In genomic region chr15:59205091-59205490, GRCm38 (mm10) we compare ENCODE assay signal across 27 mouse cellular contexts.
DNase-seq lines count a peak whose midpoint lies in the region; ATAC-seq and TF ChIP-seq lines count a peak whose summit lies in the region.
"Had no signal": no experiment of that assay in that cellular context is flagged by ENCODE, and none has a peak within 500 bp of the region (broad histone marks: within the 10 kb centered on the region; RNA-seq: fewer than 3 reads in every experiment).

No protein-coding gene starts in this region.

- H3K4me3 ChIP-seq in heart, embryonic 10.5 days: no peak overlapping the region
- no peak overlapping the region for H3K4me3 ChIP-seq in heart, embryonic 13.5 days
- H3K4me3 ChIP-seq in heart, postnatal 0 days (ENCODE audit: low read depth, low read length): no peak overlapping the region
- H3K4me3 ChIP-seq: forebrain, embryonic 10.5 days; forebrain, embryonic 13.5 days; gastrocnemius, adult 2 months; hindbrain, embryonic 10.5 days; hindbrain, embryonic 13.5 days; intestine, embryonic 15.5 days; kidney, embryonic 15.5 days had no signal

- WGBS in heart, embryonic 10.5 days: 81% methylated on average over 3 of the region's 3 CpGs
- 66% methylated on average over 3 of the region's 3 CpGs for WGBS in heart, embryonic 13.5 days
- 49% methylated on average over 3 of the region's 3 CpGs for WGBS in heart, postnatal 0 days

- no peaks in the 10 kb centered on the region for H3K9me3 ChIP-seq in heart, embryonic 10.5 days
- no peaks in the 10 kb centered on the region for H3K9me3 ChIP-seq in heart, embryonic 13.5 days
- no peaks in the 10 kb centered on the region for H3K9me3 ChIP-seq in heart, postnatal 0 days (replicated peaks; ENCODE audit: control insufficient read depth, low read length)
- H3K9me3 ChIP-seq: forebrain, embryonic 10.5 days; forebrain, embryonic 13.5 days; G1E; hindbrain, embryonic 10.5 days; hindbrain, embryonic 13.5 days; intestine, embryonic 15.5 days; kidney, embryonic 15.5 days had no signal

- H3K4me1 ChIP-seq in heart, embryonic 10.5 days: peaks cover 47% of the 10 kb centered on the region
- peaks cover 56% of the 10 kb centered on the region for H3K4me1 ChIP-seq in heart, embryonic 13.5 days
- peaks cover 31% of the 10 kb centered on the region for H3K4me1 ChIP-seq in heart, postnatal 0 days (ENCODE audit: control insufficient read depth, insufficient read depth)
- H3K4me1 ChIP-seq: forebrain, embryonic 13.5 days; hindbrain, embryonic 13.5 days had no signal

- no peak overlapping the region for H3K4me2 ChIP-seq in heart, embryonic 13.5 days
- no peak overlapping the region for H3K4me2 ChIP-seq in heart, postnatal 0 days (ENCODE audit: low read depth, low read length)
- H3K4me2 ChIP-seq: forebrain, embryonic 13.5 days; hindbrain, embryonic 13.5 days; intestine, embryonic 15.5 days; kidney, embryonic 15.5 days had no signal

- peak overlapping the region; percentile 76 for H3K27ac ChIP-seq in heart, embryonic 10.5 days
- H3K27ac ChIP-seq in heart, embryonic 13.5 days (replicated peaks): peak overlapping the region; percentile 83
- peak overlapping the region; percentile 78 for H3K27ac ChIP-seq in heart, postnatal 0 days (ENCODE audit: low read depth)
- H3K27ac ChIP-seq: forebrain, embryonic 10.5 days; forebrain, embryonic 13.5 days; gastrocnemius, adult 2 months; hindbrain, embryonic 10.5 days; hindbrain, embryonic 13.5 days; intestine, embryonic 15.5 days; kidney, embryonic 15.5 days had no signal

- no peak for TF ChIP-seq CTCF in heart, postnatal 0 days (IDR thresholded peaks at IDR 0.05; ENCODE audit: low read depth)

- no peak for TF ChIP-seq EP300 in heart, postnatal 0 days (IDR thresholded peaks at IDR 0.05; ENCODE audit: low read depth)

- peak overlapping the region; percentile 44; the same call in 1 of the 2 replicates for H3K9ac ChIP-seq in heart, embryonic 13.5 days
- no peak overlapping the region for H3K9ac ChIP-seq in heart, postnatal 0 days (replicated peaks; ENCODE audit: low read depth, low read length)
- H3K9ac ChIP-seq: forebrain, embryonic 13.5 days; hindbrain, embryonic 13.5 days; intestine, embryonic 15.5 days; kidney, embryonic 15.5 days had no signal

- ATAC-seq in heart, embryonic 13.5 days (ENCODE audit: extremely low read depth, insufficient number of reproducible peaks, low FRiP score, low TSS enrichment): no peak
- ATAC-seq in heart, postnatal 0 days (ENCODE audit: insufficient read depth, low read depth): peak; percentile 9; the same call in 1 of the 2 replicates
- ATAC-seq: forebrain, embryonic 16.5 days; hindbrain, embryonic 16.5 days; Patski had no signal

- H3K27me3 ChIP-seq in heart, embryonic 10.5 days (ENCODE audit: insufficient read depth, poor library complexity, severe bottlenecking): no peaks in the 10 kb centered on the region
- H3K27me3 ChIP-seq in heart, embryonic 13.5 days (replicated peaks): no peaks in the 10 kb centered on the region
- H3K27me3 ChIP-seq in heart, postnatal 0 days (ENCODE audit: control insufficient read depth, insufficient read depth, low read length): no peaks in the 10 kb centered on the region
- H3K27me3 ChIP-seq: CH12.LX; forebrain, embryonic 13.5 days; intestine, embryonic 15.5 days; kidney, embryonic 15.5 days; Patski had no signal

- H3K36me3 ChIP-seq in heart, embryonic 10.5 days: no peaks in the 10 kb centered on the region
- H3K36me3 ChIP-seq in heart, embryonic 13.5 days: no peaks in the 10 kb centered on the region
- H3K36me3 ChIP-seq in heart, postnatal 0 days (replicated peaks; ENCODE audit: control insufficient read depth, insufficient read depth, low read length): no peaks in the 10 kb centered on the region
- H3K36me3 ChIP-seq: forebrain, embryonic 10.5 days; G1E; hindbrain, embryonic 10.5 days; hindbrain, embryonic 13.5 days; intestine, embryonic 15.5 days; kidney, embryonic 15.5 days had no signal

- DNase-seq in adrenal gland, adult (ENCODE audit: inconsistent age in 2 of 2, low spot score in 1 of 2): peak; percentile 18 to 58
- DNase-seq in adrenal gland, postnatal 25 days: no peak
- DNase-seq in heart, embryonic 10.5 days (ENCODE audit: low spot score): no peak
- no peak for DNase-seq in heart, adult 9 months (ENCODE audit: low spot score in 2 of 2)
- no peak for DNase-seq in heart, postnatal 4 days
- DNase-seq in heart, postnatal 0 days (ENCODE audit: low spot score): no peak
- DNase-seq in frontal cortex, adult 2 months (ENCODE audit: extremely low spot score in 1 of 2, low spot score in 1 of 2): no peak
- DNase-seq: cerebellum, adult 11-12 months; cerebellum, adult 8-10 months; cerebellum, postnatal 10 days; cerebellum, postnatal 36 days; gastrocnemius, adult 2 months; gastrocnemius, postnatal 14 days; kidney, adult 11 months; kidney, adult 8-10 months had no signal

Comparison
In these comparisons a context has a peak if more than half of its experiments do, and no peak if none do; other contexts are left out.
1. DNase-seq: peak in adrenal gland, adult (2 of 2); none in adrenal gland, postnatal 25 days (single experiment), heart, embryonic 10.5 days (single experiment), heart, adult 9 months (0 of 2), heart, postnatal 4 days (single experiment), heart, postnatal 0 days (single experiment) and frontal cortex, adult 2 months (0 of 2).
2. Peak in every context shown above with its lines, with median percentiles within 50 percentile points of each other: H3K27ac ChIP-seq.